Mouse (Mus musculus): ENCODE measurements around the gene Gcnt2.
"Not testable (repeated sequence)": the region's sequence is repeated elsewhere in the genome, so short reads cannot be mapped to it uniquely, and the experiment has no call there.

Gene Gcnt2

DNA sequence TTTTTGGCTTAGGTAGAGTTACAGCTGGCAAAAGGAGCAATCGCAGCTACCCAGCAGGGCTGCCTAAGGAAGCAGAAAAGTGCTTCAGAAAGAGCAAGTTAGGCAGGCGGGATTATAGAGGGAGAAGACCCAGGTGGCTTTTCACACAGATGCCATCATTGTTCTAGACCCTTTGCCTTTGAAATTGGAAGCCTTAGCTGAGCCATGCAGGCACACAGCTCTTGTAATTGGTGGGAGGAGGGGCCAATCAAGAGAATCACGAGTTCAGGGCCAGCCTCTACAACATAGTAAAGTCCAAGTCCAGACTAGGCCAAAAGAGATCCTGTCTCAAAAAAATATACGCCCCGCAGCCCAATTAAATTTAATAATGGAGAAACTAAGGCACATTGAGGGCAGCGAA lies 48.5 kb downstream of the Gcnt2 start:
- DNase-seq, result no peak

GRCm38 (mm10) chr13:40909060-40909459 lies 49.5 kb downstream of the Gcnt2 start:
- no peak for DNase-seq

DNA sequence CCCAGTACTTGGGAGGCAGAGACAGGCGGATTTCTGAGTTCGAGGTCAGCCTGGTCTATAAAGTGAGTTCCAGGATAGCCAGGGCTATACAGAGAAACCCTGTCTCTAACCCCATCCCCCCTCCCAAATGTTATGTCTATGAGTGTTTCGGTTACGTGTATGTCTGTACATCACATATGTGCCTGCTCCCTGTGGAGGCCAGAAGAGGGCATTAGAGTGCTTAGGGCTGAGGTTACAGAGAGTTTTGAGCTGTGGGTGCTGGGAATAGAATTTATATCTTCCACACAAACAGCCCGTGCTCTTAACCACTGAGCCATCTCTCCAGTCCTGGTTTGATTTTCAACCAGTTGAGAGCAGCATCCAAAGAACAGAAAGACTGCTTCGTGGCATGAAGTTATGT lies 50.5 kb downstream of the Gcnt2 start:
- no peak for DNase-seq

DNA sequence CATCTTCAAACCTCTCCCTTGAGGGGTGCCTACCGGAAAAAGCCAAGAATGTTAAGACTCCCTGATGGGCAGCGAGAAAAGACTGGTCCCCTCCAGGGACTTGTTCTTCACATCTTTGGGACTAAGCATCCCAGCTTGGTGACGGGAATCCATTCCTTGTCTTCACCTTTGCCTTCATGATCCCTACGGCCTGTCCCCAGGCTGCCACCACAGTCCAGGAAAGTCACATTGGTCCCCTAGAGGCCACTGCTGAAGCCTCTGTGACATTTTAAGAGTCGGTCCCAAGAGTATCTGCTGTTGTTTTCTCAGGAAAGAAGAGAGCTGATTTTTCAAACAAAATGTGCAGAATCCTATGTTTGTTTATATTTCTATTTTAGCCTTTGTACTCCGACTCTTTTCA lies 52.4 kb downstream of the Gcnt2 start:
- no peak for DNase-seq

DNA sequence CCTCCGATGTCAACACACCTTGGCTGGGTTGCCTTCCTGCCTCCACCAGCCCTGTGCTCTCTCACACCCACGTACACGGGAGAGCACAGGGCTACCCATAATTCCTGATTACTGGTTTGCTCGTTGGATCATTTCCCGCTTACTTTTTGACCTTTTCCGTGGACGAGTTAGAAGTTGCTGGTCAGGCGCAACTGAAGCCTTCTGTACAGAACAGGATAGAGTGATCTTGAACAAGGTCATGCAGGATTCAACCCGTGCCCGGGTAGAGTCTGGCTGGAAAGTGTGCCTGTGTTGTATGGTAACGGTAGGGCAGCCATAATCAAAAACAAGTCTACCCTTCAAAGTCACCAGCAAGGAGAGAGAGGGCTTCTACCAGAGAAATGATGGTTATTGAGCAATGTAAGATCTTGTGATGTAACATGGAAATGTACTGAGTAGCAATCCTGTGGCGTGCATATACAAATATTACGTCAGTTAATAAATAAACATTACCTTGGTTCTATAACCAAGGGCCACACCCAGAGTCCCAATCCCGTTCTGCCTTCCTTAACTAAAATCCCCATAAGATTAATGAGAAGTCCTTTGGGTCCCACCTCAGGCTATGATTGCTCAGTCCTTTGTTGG lies 54.0 kb downstream of the Gcnt2 start:
- no peak for DNase-seq

GRCm38 (mm10) chr13:40914053-40914585 lies 54.6 kb downstream of the Gcnt2 start:
- DNase-seq, result no peak

DNA sequence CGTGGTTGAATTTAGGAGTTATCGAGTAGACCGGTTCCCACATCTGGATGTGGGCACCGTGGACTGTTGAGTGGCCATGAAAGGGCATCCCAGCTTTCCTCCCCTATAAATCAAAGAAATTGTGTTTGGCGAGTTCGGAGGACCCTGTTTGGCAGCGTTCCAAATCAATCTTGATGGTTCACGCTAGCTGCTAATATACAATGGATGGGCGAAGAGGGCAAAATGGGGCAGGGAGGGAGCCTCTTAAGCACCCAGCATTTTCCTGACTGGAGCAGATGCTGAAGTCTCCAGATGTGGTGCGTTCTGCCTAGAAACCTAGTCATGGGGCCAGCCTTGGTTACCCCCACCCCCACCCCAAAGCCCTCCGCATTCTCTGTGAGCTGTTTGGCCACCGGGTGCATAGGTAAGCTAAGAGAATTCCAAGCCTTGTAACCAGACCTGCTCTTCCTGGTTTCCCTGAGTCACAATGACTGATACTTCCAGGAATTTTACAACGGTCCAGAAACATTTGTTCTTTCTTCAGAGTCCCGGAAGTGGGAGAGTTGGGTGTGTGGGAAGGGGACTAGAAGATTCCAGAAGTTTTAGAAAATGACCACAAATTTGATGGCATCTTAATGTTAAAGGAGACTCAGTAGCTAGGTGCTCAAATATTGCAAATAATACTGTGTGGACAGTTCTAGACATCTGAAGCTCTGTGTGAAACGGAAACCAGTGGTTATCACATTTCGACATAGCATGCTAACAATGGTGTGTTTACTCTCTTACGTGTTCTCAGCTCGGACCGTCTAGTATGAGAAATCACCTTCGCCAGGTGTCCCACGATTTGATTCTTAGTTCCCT lies 57.0 kb downstream of the Gcnt2 start:
- DNase-seq, result no peak

DNA sequence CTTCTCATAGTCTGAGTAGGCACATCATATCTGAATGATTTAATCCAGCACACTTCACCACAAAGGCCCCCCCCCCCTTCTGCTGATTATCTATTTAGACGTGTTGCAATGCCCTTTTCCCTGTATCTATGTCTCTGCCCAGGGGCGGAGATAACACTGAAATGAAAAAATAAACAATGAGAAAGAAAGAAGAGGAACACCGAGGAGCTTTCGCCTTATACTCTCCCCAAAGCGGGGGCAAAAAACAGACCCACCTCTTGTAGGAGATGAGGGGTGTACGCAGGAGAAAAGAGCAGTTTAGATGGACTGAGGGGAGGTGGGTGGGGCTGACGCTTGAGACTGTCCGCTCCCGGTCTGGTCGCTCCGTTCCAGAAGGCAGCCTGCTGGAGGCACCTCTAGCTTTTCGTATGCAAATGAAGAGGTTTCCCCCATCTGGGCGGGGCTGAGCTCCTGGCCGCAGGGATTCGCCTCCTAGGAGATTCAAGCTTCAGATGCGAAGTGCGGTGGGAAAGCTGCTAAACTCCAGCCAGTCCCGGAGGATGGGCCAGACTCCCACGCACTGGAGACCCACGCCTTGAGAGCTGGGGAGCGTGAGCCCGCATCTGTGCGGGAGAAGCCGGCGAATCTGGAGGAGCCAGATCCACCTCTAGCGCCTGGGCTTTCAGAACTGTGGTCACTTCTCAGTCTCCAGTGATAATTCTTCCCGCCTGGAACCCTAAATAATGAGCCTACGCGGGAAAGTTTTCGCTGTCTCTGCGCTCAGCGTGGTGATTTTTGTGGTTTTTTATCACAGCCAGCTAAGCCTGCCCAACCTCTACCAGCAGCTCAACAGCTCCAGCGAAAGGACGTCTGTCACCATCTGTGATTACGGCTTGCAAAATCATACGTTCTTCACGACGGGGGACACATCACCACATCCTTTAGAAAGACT lies 57.9 kb downstream of the Gcnt2 start:
- DNase-seq, result peak; percentile 22 to 29

GRCm38 (mm10) chr13:40921326-40922059 lies 61.9 kb downstream of the Gcnt2 start:
- DNase-seq, result peak; percentile 17 to 19

- DNase-seq, result no peak
These were observed 62.8 kb downstream of the Gcnt2 start for GRCm38 (mm10) chr13:40922311-40922877.

- DNase-seq, result no peak
These were observed 64.3 kb downstream of the Gcnt2 start for GRCm38 (mm10) chr13:40923756-40924315.

- no peak for DNase-seq
These were observed 68.8 kb downstream of the Gcnt2 start for GRCm38 (mm10) chr13:40928192-40928898.

- not testable (repeated sequence) for DNase-seq
These were observed 72.3 kb downstream of the Gcnt2 start for GRCm38 (mm10) chr13:40931871-40932270.

DNA sequence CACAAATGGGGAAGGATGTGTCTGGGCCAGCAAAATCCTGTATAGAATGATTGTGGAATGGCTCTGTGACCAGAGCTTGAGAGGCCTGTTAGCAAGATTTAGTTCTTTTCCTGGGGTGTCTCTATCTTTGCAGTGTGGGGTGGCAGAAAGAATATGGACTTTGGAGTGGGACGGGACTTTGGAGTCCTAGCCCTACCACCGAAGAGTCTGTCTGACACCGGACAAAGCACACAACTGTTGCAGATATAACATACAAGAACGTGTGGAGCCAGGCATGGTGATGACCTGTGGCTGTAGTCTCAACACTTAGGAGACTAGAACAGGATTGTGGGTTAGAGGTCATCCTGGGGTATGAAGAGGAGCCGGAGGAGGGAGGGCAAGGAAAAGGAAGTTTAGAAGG lies 73.0 kb downstream of the Gcnt2 start:
- no peak for DNase-seq

DNA sequence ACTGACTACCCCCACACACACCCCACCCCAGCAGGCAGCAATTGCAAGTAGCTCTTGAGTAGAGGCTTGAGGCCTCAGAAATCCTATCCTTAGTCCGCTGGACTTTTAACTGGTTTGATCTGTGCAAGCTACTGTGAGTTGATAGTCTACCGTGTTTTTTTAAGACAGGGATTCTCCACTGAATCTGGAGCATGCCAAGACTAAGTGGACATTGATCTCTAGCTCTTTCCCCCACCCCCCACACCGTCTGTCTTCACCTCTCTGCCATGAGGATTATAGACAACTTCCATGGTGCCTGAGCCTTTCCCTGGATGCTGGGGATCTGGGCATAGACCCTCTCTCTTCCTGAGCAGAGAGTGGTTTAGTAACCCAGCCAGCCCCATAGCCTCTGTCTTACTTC lies 74.8 kb downstream of the Gcnt2 start:
- no peak for DNase-seq

DNA sequence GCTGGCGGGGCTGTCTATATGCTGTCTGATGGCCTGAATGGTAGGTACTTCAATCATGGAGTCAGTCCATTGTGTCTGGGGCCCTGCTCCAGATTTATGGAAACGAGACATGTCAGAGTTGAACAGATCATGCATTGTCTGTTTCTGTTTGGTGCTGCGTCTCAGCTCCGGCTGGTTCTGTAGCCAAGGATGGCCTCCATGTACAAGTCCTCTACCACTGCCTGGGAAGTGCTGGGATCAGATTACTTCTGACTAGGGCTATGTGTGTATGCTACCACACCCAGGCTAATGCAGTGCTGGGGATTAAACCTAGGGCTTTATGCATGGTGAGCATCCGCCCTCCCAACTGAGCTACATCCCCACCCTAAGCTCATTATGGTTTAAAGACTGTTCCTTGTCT lies 78.0 kb downstream of the Gcnt2 start:
- no peak for DNase-seq

DNA sequence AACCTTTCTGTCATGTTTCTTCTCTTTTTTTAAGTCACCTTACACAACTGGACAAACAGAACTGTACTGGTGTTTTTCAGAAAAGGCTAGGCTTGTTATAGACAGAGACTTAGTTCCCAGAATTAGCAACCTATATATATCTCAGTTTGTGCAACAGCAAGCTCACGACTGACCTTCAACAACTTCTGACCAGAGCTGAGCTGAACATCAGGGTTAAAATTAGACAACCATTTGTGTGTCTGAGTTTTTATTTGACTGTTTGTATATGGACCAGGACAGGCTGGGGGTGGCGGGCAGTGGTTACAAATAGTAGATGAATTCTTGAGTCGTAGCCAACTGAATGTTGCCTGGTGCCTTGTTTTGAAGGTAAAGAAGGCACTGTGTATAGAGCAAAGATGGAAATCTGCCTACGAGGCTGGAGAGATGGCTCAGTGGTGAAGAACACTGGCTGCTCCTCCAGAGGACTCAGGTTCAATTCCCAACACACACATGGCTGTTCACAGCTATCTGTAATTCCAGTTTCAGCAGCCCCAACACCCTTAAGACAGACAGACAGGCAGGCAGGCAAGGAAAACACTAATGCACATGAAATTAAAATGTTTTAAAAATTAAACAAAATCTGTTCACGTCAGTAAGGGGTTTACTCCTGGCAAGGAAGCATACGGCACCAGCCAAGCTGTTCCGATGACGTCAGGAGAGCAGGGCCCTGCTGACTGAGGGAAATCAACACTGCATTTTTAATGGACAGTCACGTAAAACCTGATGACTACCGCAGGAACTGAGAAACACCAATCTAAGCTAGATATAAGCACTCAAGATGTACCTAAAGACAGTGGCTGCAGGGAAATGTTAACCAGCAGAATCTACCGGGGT lies 79.2 kb downstream of the Gcnt2 start:
- DNase-seq, result no peak

DNA sequence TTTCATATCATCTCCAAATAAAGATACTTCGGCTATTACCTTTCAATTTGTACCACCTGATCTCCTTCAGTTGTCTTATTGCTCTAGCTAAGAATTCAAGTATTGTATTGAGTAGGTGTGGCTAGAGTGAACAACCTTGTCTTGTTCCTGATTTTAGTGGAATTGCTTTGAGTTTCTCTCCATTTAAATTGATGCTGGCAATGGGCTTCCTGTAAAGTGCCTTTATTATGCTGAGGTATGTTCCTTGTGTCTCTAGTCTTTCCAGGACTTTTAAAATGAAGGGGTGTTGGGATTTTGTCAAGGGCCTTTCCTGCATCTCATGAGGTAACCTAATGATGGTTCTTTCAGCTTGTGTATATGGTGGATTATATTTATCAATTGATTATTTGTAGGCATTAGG lies 83.5 kb downstream of the Gcnt2 start:
- no peak for DNase-seq

DNA sequence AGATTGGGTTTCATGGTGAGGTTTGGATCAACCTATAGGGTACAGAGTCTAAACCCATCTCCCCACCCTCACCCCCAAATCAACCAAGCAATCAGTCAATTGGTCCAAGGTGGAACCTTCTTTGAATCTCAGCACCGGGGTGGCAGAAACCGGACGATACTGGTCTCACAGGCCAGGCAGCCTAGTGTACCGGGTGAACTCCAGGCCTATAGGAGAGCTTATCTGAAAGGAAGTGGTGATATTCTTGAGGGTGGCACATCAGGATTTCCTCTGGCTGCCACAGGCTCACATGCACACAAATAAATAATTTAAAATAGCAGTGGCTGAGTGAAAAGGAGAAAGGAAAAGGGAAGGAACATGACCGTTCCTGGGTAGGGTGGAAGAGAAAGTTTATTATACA lies 84.4 kb downstream of the Gcnt2 start:
- no peak for DNase-seq

- no peak for DNase-seq
These were observed 84.8 kb downstream of the Gcnt2 start for GRCm38 (mm10) chr13:40944346-40944745.

Measured in cerebellum, postnatal 14 days (tissue).